ENCODE assay signal across 10 mouse cellular contexts in genomic region chrX:103704024-103704423, GRCm38 (mm10).
A peak's percentile ranks its signal among the peaks of the same experiment; 100 is the strongest.
DNase-seq lines count a peak whose midpoint lies in the region; ATAC-seq and TF ChIP-seq lines count a peak whose summit lies in the region.
"Had no signal": no experiment of that assay in that cellular context is flagged by ENCODE, and none has a peak within 500 bp of the region (broad histone marks: within the 10 kb centered on the region; RNA-seq: fewer than 3 reads in every experiment).

No protein-coding gene starts in this region.

- no peak overlapping the region for H3K27ac ChIP-seq in hindbrain, postnatal 0 days
- H3K27ac ChIP-seq in hindbrain, embryonic 16.5 days (ENCODE audit: low read depth, low read length), result no peak overlapping the region
- no peak overlapping the region for H3K27ac ChIP-seq in stomach, postnatal 0 days (replicated peaks)
- H3K27ac ChIP-seq: liver, embryonic 13.5 days had no signal

- no peaks in the 10 kb centered on the region for H3K9me3 ChIP-seq in hindbrain, postnatal 0 days (ENCODE audit: low read length)
- H3K9me3 ChIP-seq in hindbrain, embryonic 16.5 days (ENCODE audit: control insufficient read depth, low read length), result no peaks in the 10 kb centered on the region
- H3K9me3 ChIP-seq in stomach, postnatal 0 days (ENCODE audit: control insufficient read depth, low read length), result no peaks in the 10 kb centered on the region
- H3K9me3 ChIP-seq: G1E; liver, embryonic 13.5 days had no signal

- H3K4me3 ChIP-seq in hindbrain, postnatal 0 days (ENCODE audit: low read length), result no peak overlapping the region
- H3K4me3 ChIP-seq in hindbrain, embryonic 16.5 days (ENCODE audit: low read length), result no peak overlapping the region
- no peak overlapping the region for H3K4me3 ChIP-seq in stomach, postnatal 0 days (ENCODE audit: low read depth, low read length)
- H3K4me3 ChIP-seq: liver, embryonic 13.5 days had no signal

- ATAC-seq in hindbrain, postnatal 0 days, result no peak
- no peak for ATAC-seq in hindbrain, embryonic 16.5 days
- ATAC-seq in stomach, postnatal 0 days (ENCODE audit: low FRiP score, low TSS enrichment), result no peak

- H3K4me1 ChIP-seq in hindbrain, postnatal 0 days (ENCODE audit: insufficient read depth, low read length), result no peaks in the 10 kb centered on the region
- H3K4me1 ChIP-seq in hindbrain, embryonic 16.5 days (ENCODE audit: control insufficient read depth, insufficient read depth, low read depth, low read length), result no peaks in the 10 kb centered on the region
- H3K4me1 ChIP-seq in stomach, postnatal 0 days (replicated peaks; ENCODE audit: control insufficient read depth, insufficient read depth), result no peaks in the 10 kb centered on the region
- H3K4me1 ChIP-seq: liver, embryonic 13.5 days had no signal

- no peaks in the 10 kb centered on the region for H3K36me3 ChIP-seq in hindbrain, postnatal 0 days (ENCODE audit: insufficient read depth, low read length)
- no peaks in the 10 kb centered on the region for H3K36me3 ChIP-seq in hindbrain, embryonic 16.5 days (ENCODE audit: control insufficient read depth, insufficient read depth, low read length)
- H3K36me3 ChIP-seq in stomach, postnatal 0 days (ENCODE audit: control insufficient read depth, insufficient read depth, low read length), result no peaks in the 10 kb centered on the region
- H3K36me3 ChIP-seq: G1E; liver, embryonic 13.5 days had no signal

- no peak overlapping the region for H3K4me2 ChIP-seq in hindbrain, postnatal 0 days (ENCODE audit: low read depth, low read length)
- H3K4me2 ChIP-seq in hindbrain, embryonic 16.5 days (ENCODE audit: low read length), result no peak overlapping the region
- H3K4me2 ChIP-seq in stomach, postnatal 0 days (replicated peaks; ENCODE audit: low read depth), result no peak overlapping the region
- H3K4me2 ChIP-seq: liver, embryonic 13.5 days had no signal

- no peak for TF ChIP-seq CTCF in hindbrain, postnatal 0 days (IDR thresholded peaks at IDR 0.05; ENCODE audit: low read depth)
- TF ChIP-seq CTCF in stomach, postnatal 0 days (IDR thresholded peaks at IDR 0.05; ENCODE audit: low read depth), result no peak

- peaks cover 4% of the 10 kb centered on the region; the same call in 1 of the 2 replicates for H3K27me3 ChIP-seq in hindbrain, postnatal 0 days (ENCODE audit: insufficient read depth, low read length)
- H3K27me3 ChIP-seq in hindbrain, embryonic 16.5 days (replicated peaks; ENCODE audit: control insufficient read depth, insufficient read depth, low read length), result peaks cover 22% of the 10 kb centered on the region
- no peaks in the 10 kb centered on the region for H3K27me3 ChIP-seq in stomach, postnatal 0 days (ENCODE audit: control insufficient read depth, insufficient read depth, low read length)

- 41% methylated on average over 4 of the region's 4 CpGs for WGBS in hindbrain, postnatal 0 days
- 61% methylated on average over 4 of the region's 4 CpGs for whole genome bisulfite sequencing in hindbrain, embryonic 16.5 days
- 45% methylated on average over 4 of the region's 4 CpGs for WGBS in stomach, postnatal 0 days

- H3K9ac ChIP-seq in hindbrain, postnatal 0 days (replicated peaks; ENCODE audit: low read length), result no peak overlapping the region
- no peak overlapping the region for H3K9ac ChIP-seq in hindbrain, embryonic 16.5 days (ENCODE audit: low read depth, low read length)
- H3K9ac ChIP-seq in stomach, postnatal 0 days (ENCODE audit: low read length), result no peak overlapping the region
- H3K9ac ChIP-seq: liver, embryonic 13.5 days had no signal

- DNase-seq in hindbrain, postnatal 0 days (ENCODE audit: low spot score), result peak; percentile 64
- peak; percentile 31 for DNase-seq in right cerebral cortex, postnatal 14 days
- no peak for DNase-seq in right cerebral cortex, adult 18-20 months
- DNase-seq in kidney, postnatal 36 days, result peak; percentile 21 to 53
- peak; percentile 19 for DNase-seq in stomach, postnatal 0 days (ENCODE audit: low spot score)
- no peak for DNase-seq in thymus, adult 18-20 months
- DNase-seq in B cell, adult 2 months, result no peak
- DNase-seq: liver, embryonic 13.5 days had no signal

- no peak for TF ChIP-seq EP300 in stomach, postnatal 0 days (optimal IDR thresholded peaks at IDR 0.05)

Comparison
In these comparisons a context has a peak if more than half of its experiments do, and no peak if none do; other contexts are left out.
1. DNase-seq: peak in hindbrain, postnatal 0 days (single experiment), right cerebral cortex, postnatal 14 days (single experiment), kidney, postnatal 36 days (2 of 2) and stomach, postnatal 0 days (single experiment); none in right cerebral cortex, adult 18-20 months (single experiment), thymus, adult 18-20 months (0 of 2) and B cell, adult 2 months (0 of 2).